Mouse (Mus musculus): ENCODE data around the gene Wfdc9.

DNA sequence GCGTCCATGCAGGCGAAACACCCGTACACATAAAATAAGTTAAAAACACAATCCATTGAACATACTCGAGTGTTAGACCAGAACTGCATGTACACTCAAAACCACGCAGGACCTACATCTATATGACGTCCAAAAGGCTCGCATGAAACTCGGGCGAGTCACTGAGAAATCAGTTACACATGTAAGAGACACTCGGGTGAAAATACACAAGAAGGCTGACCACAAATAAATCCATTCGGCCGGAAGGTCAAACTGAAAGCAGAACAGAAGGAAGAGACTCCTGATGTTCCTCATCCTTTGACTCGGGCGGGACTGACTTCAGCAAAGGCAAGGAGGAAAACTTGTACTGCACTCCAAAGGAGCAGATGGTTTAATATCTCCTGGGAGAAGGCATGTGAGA, 49.6 kb upstream of the Wfdc9 start:
- TF ChIP-seq POLR2A (IDR thresholded peaks at IDR 0.05; ENCODE audit: borderline replicate concordance, extremely low read depth, insufficient read depth, insufficient read length, poor library complexity, severe bottlenecking) (no peak), CTCF (IDR thresholded peaks at IDR 0.05; ENCODE audit: borderline replicate concordance, extremely low read depth, insufficient read depth, insufficient read length) (no peak)

Data from brain, embryonic 14.5 days (tissue).